Mouse (Mus musculus) thymus, postnatal 0 days (tissue): ENCODE data around the gene Ahcyl1. TPM values are rescaled to one million over a fixed set of nuclear protein-coding genes. Genes with fewer than 3 reads are reported as not detected.
A peak's percentile ranks its signal among the peaks of the same experiment; 100 is the strongest.
"Not testable (repeated sequence)": the region's sequence is repeated elsewhere in the genome, so short reads cannot be mapped to it uniquely, and the experiment has no call there.

Experiments
- DNase-seq: peaks from one replicate; pipeline ENCODE4 v3.0.0-alpha.2; 2015; ENCODE audit warnings: low spot score
- polyA plus RNA-seq: library from polyadenylated mRNA; unstranded; fragments of >200 nt; fragmentation: Nextera tagmentation; extraction: Ambion mirVana; gene quantifications from 2 replicates; pipeline ENCODE4 v1.2.1, GENCODE M21; 2015

The Ahcyl1 gene
- polyA plus RNA-seq: 39.2 and 43.9 TPM in 2 replicates

GRCm38 (mm10) chr3:107695948-107696881, at the start of gene Ahcyl1:
Gene Ahcyl1, minus strand, starts transcription at chr3:107696560.
- DNase-seq: peak; percentile 98

DNA sequence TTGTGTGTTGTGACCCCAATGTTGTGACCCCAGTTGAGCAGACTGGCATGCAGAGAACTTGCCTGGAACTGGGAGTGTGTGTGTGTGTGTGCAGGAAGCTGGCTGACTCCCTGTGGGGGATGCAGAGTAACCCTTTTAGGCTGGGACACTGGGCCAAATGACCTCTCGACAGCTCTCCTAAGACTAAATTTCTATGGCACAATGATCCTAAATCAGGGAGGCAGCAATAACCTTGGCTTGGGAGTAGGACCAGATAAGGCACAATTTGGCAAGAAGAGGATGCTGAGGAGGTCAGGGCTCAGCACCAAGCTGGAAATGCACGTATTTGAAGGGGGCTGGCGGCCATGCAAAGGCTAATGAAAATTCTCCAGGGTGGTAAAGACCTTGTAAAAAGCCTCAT, 49.7 kb upstream of the Ahcyl1 start:
- no peak for DNase-seq

DNA sequence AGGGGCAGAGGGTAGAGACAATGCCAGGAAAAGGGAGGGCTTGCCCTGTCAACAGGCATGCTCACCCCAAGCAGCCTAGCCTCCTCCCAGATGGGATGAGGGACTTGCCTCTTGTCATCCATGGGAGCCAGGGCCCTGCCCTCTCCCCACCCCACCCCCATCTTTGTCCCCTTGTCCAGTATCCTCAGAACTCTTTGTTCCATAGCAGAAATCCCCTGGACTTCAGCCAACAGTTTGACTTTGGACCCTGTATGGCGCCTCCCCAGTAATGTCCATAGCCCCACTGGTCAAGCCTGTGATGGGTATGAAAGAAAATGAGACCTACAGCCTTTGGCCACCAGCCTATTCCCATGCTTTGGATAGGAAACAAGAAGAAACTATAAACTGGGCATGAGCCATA, 47.3 kb upstream of the Ahcyl1 start:
- DNase-seq: no peak

- DNase-seq: no peak
Measured at GRCm38 (mm10) chr3:107743107-107743506, 46.7 kb upstream of the Ahcyl1 start.

GRCm38 (mm10) chr3:107742071-107742710, 45.8 kb upstream of the Ahcyl1 start:
- DNase-seq: no peak

GRCm38 (mm10) chr3:107741387-107741786, 45.0 kb upstream of the Ahcyl1 start:
- no peak for DNase-seq

- DNase-seq: no peak
Measured at GRCm38 (mm10) chr3:107740578-107741207, 44.3 kb upstream of the Ahcyl1 start.

DNA sequence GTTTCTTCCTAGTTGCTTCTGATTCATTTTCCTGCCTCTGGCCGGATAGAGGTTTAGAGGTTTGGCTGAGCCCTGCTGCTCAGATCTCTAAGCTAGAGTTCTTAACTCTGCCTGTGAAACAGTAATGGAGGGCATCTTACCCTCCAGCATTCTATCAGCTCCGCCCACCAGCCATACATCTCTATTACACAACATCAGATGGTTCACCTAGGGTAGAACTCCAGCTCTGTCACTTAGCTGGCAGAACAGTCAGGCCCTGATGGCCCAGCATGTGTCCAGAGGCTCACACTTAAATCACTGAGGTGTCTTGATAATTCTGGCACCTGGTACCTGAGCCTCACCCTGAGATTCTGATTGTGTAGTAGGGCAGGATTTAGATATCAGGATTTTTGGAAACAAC, 43.6 kb upstream of the Ahcyl1 start:
- no peak for DNase-seq

DNA sequence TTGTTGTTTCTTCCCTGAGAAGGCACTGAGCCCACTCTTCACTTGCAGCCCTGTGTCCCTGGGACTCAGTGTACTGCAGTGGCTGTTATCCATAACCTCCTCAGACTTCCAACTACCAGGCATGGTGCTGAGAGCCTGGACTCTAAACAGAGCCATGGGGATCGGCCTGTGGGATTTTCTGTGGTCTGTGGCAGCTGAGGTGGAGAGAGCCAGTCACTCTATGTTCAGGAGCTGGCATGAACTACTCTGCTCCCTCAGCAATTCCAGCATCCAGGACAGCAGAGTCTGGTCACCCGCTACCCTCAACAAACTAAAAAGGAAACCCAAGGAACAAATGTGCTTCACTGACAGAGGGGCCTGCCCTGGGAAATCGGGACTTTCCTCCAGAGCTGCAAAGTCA, 43.1 kb upstream of the Ahcyl1 start:
- no peak for DNase-seq

GRCm38 (mm10) chr3:107738620-107739019, 42.3 kb upstream of the Ahcyl1 start:
- no peak for DNase-seq

DNA sequence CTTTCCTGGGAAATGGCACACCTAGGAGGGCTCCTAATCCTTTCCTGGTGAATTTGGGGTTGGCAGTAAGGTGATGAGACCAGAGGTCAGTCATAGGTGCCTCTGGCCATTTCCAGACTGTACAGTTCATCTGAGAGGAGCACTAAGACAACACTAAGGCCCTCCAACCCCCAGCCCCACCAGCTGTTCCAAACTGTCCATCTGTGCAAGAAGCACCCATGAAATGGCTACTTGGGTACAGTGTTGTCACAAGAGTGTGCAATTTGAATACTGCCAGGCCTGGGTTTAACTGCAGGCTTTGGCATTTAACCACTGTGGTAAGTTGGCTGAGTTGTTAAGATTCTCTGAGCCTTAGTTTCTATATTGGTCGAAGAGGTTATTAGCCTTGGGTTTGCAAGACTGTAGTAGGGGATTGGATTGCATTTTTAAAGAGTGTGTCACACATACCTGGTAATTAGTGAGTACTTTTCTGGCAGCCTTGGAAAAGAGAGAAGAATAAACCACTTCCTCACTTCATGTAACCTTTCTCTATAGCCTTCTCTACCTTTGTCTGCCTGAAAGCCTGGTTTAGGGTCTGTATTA, 41.3 kb upstream of the Ahcyl1 start:
- no peak for DNase-seq

DNA sequence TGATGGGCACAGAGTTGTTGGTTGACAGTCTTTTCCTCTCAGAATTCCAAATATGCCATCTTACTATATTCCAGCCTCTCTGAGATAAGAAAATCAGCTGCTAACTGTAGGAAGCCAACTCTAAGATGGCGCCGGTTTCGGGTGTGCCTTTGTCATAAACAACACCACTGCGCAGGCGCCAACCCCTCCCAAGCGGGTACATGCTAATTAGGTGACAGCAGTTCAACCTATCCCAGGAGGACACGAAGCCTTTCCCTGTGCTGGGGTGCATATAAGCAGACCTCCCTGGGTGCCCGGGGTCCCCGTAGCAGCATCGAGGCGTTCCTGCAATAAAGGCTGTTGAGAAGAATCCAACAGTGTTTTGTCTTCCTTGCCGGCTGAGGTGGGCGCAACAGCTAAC, 39.3 kb upstream of the Ahcyl1 start:
- DNase-seq: not testable (repeated sequence)

DNA sequence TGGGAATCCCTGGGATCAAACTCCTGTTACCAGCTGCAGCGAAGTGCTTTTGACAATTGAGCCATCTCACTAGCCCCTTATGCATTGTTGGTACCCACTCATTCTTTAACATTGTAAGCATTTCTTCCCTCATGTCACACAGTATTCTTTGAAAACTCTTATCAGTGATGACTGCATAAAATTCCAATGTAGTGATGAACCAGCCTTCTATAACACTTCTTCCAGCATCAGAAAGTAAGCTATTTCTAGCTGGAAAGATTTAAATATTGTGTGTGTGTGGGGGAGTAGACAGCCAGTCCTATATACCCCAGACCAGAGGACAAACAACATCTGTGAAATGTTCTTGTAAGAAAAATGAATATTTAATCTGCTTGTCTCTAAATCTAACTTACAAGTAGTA, 37.0 kb upstream of the Ahcyl1 start:
- no peak for DNase-seq

DNA sequence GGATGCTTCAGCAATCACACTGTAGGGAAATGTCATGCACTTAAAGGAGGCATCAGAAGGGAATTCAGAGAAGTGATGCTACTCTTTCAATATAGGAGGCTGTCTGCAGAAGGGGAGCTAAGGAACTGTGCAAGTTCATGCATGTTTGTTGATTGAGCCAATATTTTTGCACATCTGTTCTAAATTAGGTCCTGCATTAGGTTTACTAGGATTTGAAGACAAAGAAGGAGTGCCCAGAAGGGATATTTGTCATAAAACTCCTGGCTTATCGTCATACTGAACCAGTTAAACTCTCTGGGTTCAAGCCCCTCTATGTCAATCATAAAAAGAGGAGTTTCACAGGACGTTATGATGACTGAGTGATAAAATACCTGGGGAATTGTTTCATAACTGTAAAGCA, 33.9 kb upstream of the Ahcyl1 start:
- no peak for DNase-seq

DNA sequence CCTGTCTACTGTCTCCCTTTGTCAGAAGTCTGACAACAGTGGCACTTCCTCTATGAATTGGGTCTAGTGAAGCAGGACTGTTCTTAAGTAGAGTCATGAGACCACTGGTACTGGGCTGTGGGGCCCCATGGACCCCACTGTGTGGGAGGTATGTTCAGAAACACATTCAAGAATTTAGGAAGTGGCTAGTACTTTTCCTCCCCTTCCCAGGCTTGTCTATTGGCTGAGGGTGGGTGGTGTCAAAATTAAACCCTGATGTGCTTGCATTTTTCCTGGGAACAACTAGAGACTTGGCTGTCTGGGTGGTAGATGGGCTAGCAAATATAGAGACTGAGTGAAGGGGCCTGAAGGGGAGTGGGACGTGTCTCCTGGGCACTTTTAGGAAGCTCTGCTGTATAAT, 32.1 kb upstream of the Ahcyl1 start:
- no peak for DNase-seq

GRCm38 (mm10) chr3:107715971-107716370, 19.6 kb upstream of the Ahcyl1 start:
- DNase-seq: no peak

GRCm38 (mm10) chr3:107714276-107714933, 18.0 kb upstream of the Ahcyl1 start:
- no peak for DNase-seq

- DNase-seq: no peak
Measured at GRCm38 (mm10) chr3:107712081-107712480, 15.7 kb upstream of the Ahcyl1 start.

- DNase-seq: no peak
Measured at GRCm38 (mm10) chr3:107709156-107709555, 12.8 kb upstream of the Ahcyl1 start.

GRCm38 (mm10) chr3:107707239-107707638, 10.9 kb upstream of the Ahcyl1 start:
- DNase-seq: no peak

DNA sequence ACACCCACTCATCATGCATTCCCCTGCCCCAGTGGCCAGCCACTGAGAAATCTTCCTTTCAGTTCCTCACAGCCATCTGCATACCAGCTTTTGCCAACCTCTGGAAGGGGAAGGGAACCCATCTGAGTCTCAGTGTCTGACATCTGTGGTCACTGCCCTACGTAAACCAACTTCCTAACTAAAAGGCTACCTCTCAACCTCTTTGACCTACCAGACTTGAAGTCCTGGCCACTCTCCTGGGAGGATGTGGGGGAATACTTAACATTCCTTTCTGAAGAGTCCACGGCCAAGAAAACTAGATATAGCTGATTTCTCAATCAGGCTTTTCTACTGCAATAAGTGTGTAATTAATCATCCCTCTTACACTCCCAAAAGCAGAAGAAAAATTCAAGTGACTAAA, 9.8 kb upstream of the Ahcyl1 start:
- no peak for DNase-seq
